Mouse (Mus musculus) MEL (cell line): ENCODE measurements around the gene Lin37. TPM values are rescaled to one million over a fixed set of nuclear protein-coding genes. Genes with fewer than 3 reads are reported as not detected.

Experiments
- DNase-seq: peaks from one replicate; pipeline ENCODE4 v3.0.0; 2011; ENCODE audit warnings: low read depth, low spot score
- H3K27ac ChIP-seq: 2 replicates; pipeline ENCODE4 v1.5.1; 2012; ENCODE audit warnings: low read depth, mild to moderate bottlenecking, control low read depth, low read length, moderate library complexity; ENCODE audit not compliant: control insufficient read depth
- H3K27me3 ChIP-seq, 2 experiments: fragments of 150-350 bp in 1 of 2; sonication (generic) in 1 of 2; 2 replicates each; pipeline ENCODE4 v1.6.1; 2012; ENCODE audit warnings: low read length in 2 of 2, mild to moderate bottlenecking in 2 of 2, improper control_type of control experiment in 1 of 2, moderate library complexity in 1 of 2; ENCODE audit not compliant: insufficient read depth in 2 of 2, control insufficient read depth in 1 of 2
- H3K36me3 ChIP-seq, 2 experiments: 2 replicates each; pipeline ENCODE4 v1.6.1; 2012 to 2014; ENCODE audit warnings: low read length in 2 of 2, improper control_type of control experiment in 1 of 2, inconsistent platforms in 1 of 2, mild to moderate bottlenecking in 1 of 2; ENCODE audit not compliant: insufficient read depth in 2 of 2, control insufficient read depth in 1 of 2
- H3K4me1 ChIP-seq, 2 experiments: fragments of 150-350 bp in 1 of 2; sonication (generic) in 1 of 2; 2 replicates each; pipeline ENCODE4 v1.6.1; 2012; ENCODE audit warnings: low read length in 2 of 2, improper control_type of control experiment in 1 of 2, mild to moderate bottlenecking in 1 of 2; ENCODE audit not compliant: insufficient read depth in 2 of 2, control insufficient read depth in 1 of 2
- H3K4me3 ChIP-seq, 2 experiments: fragments of 150-350 bp in 1 of 2; sonication (generic) in 1 of 2; 2 replicates each; pipeline ENCODE4 v1.5.1; 2012; ENCODE audit warnings: low read depth in 2 of 2, low read length in 2 of 2, mild to moderate bottlenecking in 2 of 2, moderate library complexity in 2 of 2, control low read depth in 1 of 2, improper control_type of control experiment in 1 of 2; ENCODE audit not compliant: control insufficient read depth in 1 of 2, insufficient read depth in 1 of 2
- H3K79me2 ChIP-seq: 2 replicates; pipeline ENCODE4 v1.6.1; 2012; ENCODE audit warnings: mild to moderate bottlenecking, low read length, moderate library complexity; ENCODE audit not compliant: control insufficient read depth, poor library complexity, insufficient read depth
- H3K9ac ChIP-seq: 2 replicates; pipeline ENCODE4 v1.6.1; 2012; ENCODE audit warnings: low read depth, mild to moderate bottlenecking, control low read depth, low read length, moderate library complexity; ENCODE audit not compliant: control insufficient read depth, poor library complexity, severe bottlenecking
- H3K9me3 ChIP-seq: fragments of 150-350 bp; sonication (generic); replicated peaks from 2 replicates; pipeline ENCODE4 v1.6.1; 2012; ENCODE audit warnings: mild to moderate bottlenecking, low read length, improper control_type of control experiment, moderate library complexity; ENCODE audit not compliant: insufficient read depth
- EP300 ChIP-seq, 2 experiments: IDR thresholded peaks; 2 replicates each; pipeline ENCODE4 v1.6.1; 2011; ENCODE audit warnings: improper control_type of control experiment in 2 of 2, low read length in 2 of 2, low read depth in 1 of 2, mild to moderate bottlenecking in 1 of 2
- MAZ ChIP-seq: IDR thresholded peaks from 2 replicates; pipeline ENCODE4 v1.6.1; 2012; ENCODE audit warnings: low read depth, mild to moderate bottlenecking, inconsistent platforms, low read length, improper control_type of control experiment
- MXI1 ChIP-seq: IDR thresholded peaks from 2 replicates; pipeline ENCODE4 v1.6.1; 2011; ENCODE audit warnings: mild to moderate bottlenecking, low read depth, low read length, improper control_type of control experiment
- MYC ChIP-seq: IDR thresholded peaks from 2 replicates; pipeline ENCODE4 v1.6.1; 2011; ENCODE audit warnings: low read depth, mild to moderate bottlenecking, low read length, improper control_type of control experiment, moderate library complexity
- NELFE ChIP-seq: IDR thresholded peaks from 2 replicates; pipeline ENCODE4 v1.6.1; 2011; ENCODE audit warnings: low read depth, low read length, improper control_type of control experiment
- NRF1 ChIP-seq: IDR thresholded peaks from 2 replicates; pipeline ENCODE4 v1.6.1; 2014; ENCODE audit warnings: low read depth, mild to moderate bottlenecking, inconsistent platforms, low read length, improper control_type of control experiment, moderate library complexity; ENCODE audit not compliant: poor library complexity, insufficient read depth, severe bottlenecking
- POLR2AphosphoS2 ChIP-seq: IDR thresholded peaks from 2 replicates; pipeline ENCODE4 v1.6.1; 2011; ENCODE audit warnings: low read length, improper control_type of control experiment
- RAD21 ChIP-seq: IDR thresholded peaks from 2 replicates; pipeline ENCODE4 v1.6.1; 2011; ENCODE audit warnings: mild to moderate bottlenecking, low read depth, low read length, improper control_type of control experiment
- RCOR1 ChIP-seq: IDR thresholded peaks from 2 replicates; pipeline ENCODE4 v1.6.1; 2012; ENCODE audit warnings: low read depth, mild to moderate bottlenecking, inconsistent platforms, low read length, improper control_type of control experiment
- SMC3 ChIP-seq: IDR thresholded peaks from 2 replicates; pipeline ENCODE4 v1.6.1; 2011; ENCODE audit warnings: low read depth, low read length, improper control_type of control experiment
- TCF12 ChIP-seq: IDR thresholded peaks from 2 replicates; pipeline ENCODE4 v1.6.1; 2014; ENCODE audit warnings: low read depth, mild to moderate bottlenecking, inconsistent platforms, low read length, improper control_type of control experiment, moderate library complexity
- UBTF ChIP-seq: IDR thresholded peaks from 2 replicates; pipeline ENCODE4 v1.6.1; 2012; ENCODE audit warnings: low read depth, mild to moderate bottlenecking, inconsistent platforms, low read length, improper control_type of control experiment, moderate library complexity, borderline replicate concordance; ENCODE audit not compliant: insufficient read depth
- USF1 ChIP-seq: IDR thresholded peaks from 2 replicates; pipeline ENCODE4 v1.6.1; 2014; ENCODE audit warnings: low read depth, mild to moderate bottlenecking, inconsistent platforms, low read length, improper control_type of control experiment, moderate library complexity
- ZMIZ1 ChIP-seq: IDR thresholded peaks from 2 replicates; pipeline ENCODE4 v1.6.1; 2012; ENCODE audit warnings: low read depth, mild to moderate bottlenecking, inconsistent platforms, low read length, improper control_type of control experiment, moderate library complexity
- polyA plus RNA-seq, 2 experiments: library from polyadenylated mRNA; stranded (reverse) in 1 of 2; unstranded in 1 of 2; fragments of >175 nt in 1 of 2; fragments of >200 nt in 1 of 2; gene quantifications; 2 replicates each; pipeline versions ENCODE4 v1.2.1 to v1.2.4; 2012; ENCODE audit warnings: low replicate concordance in 2 of 2, low read depth in 1 of 2; ENCODE audit not compliant: insufficient read length in 2 of 2, insufficient read depth in 1 of 2, missing spikeins in 1 of 2
- total RNA-seq: library from RNA; depleted of rRNA; stranded (reverse); fragments of 300-350 nt; gene quantifications from 2 replicates; pipeline ENCODE4 v1.2.3, GENCODE M21; 2012

Gene Lin37
- total and polyA plus RNA-seq, 3 experiments, result 10.9 to 49.8 TPM; not detected in 1

GRCm38 (mm10) chr7:30599933-30600353 lies 40.3 kb upstream of the Lin37 start (continued):
- TF ChIP-seq EP300 (IDR thresholded peaks at IDR 0.05; ENCODE audit: low read depth in 1 of 2, low read length in 2 of 2) (no peak), POLR2AphosphoS2 (peak; percentile 82), NELFE (peak; percentile 77)

GRCm38 (mm10) chr7:30598786-30599185 lies 39.1 kb upstream of the Lin37 start, which contains the start of gene Zbtb32:
Gene Zbtb32, minus strand, starts transcription at chr7:30598909.
- peak within 1 kb of the TSS; percentile 82 for H3K27ac ChIP-seq
- no peaks in the 10 kb centered on the region for H3K27me3 ChIP-seq
- peak within 1 kb of the TSS; percentile 50 to 51 for H3K4me3 ChIP-seq
- TF ChIP-seq SMC3 (no peak), USF1 (no peak), RCOR1 (no peak), MXI1 (no peak)
- H3K9ac ChIP-seq, result peak within 1 kb of the TSS; percentile 79
- H3K36me3 ChIP-seq, result peaks cover 0 to 6% of the 10 kb centered on the region in 2 experiments; a peak in 2 of 4 replicates
- peak; percentile 39 for DNase-seq
- H3K79me2 ChIP-seq, result no peaks in the 10 kb centered on the region; the same call in 1 of the 2 replicates
- no peaks in the 10 kb centered on the region for H3K9me3 ChIP-seq
- peaks cover 2 to 13% of the 10 kb centered on the region in 2 experiments; a peak in 3 of 4 replicates for H3K4me1 ChIP-seq

- no peak for DNase-seq
- H3K4me3 ChIP-seq, result no peak overlapping the region
- no peaks in the 10 kb centered on the region for H3K9me3 ChIP-seq
- no peak overlapping the region for H3K9ac ChIP-seq
- TF ChIP-seq USF1, result no peak
- TF ChIP-seq, all 39 proteins: peak for 0
- Histone ChIP-seq H3K79me2 (no peaks in the 10 kb centered on the region; the same call in 1 of the 2 replicates), H3K27ac (no peak overlapping the region), H3K36me3 (peaks cover 0 to 11% of the 10 kb centered on the region in 2 experiments; a peak in 2 of 4 replicates), H3K4me1 (peaks cover 7 to 29% of the 10 kb centered on the region in 2 experiments; a peak in 3 of 4 replicates), H3K27me3 (no peaks in the 10 kb centered on the region)
These were observed 37.2 kb upstream of the Lin37 start for GRCm38 (mm10) chr7:30596811-30597210.

- TF ChIP-seq MYC (no peak), RAD21 (no peak), UBTF (no peak), ZMIZ1 (no peak), TCF12 (no peak), USF1 (no peak), MAZ (no peak), SMC3 (no peak), NRF1 (no peak)
- H3K79me2 ChIP-seq, result peaks cover 1% of the 10 kb centered on the region
- peaks cover 0 to 13% of the 10 kb centered on the region in 2 experiments; a peak in 2 of 4 replicates for H3K36me3 ChIP-seq
- peaks cover 7 to 35% of the 10 kb centered on the region in 2 experiments; a peak in 3 of 4 replicates for H3K4me1 ChIP-seq
- no peaks in the 10 kb centered on the region for H3K27me3 ChIP-seq
- DNase-seq, result no peak
- no peak overlapping the region for H3K9ac ChIP-seq
- no peak overlapping the region for H3K4me3 ChIP-seq
- no peak overlapping the region for H3K27ac ChIP-seq
- H3K9me3 ChIP-seq, result no peaks in the 10 kb centered on the region
These were observed 36.5 kb upstream of the Lin37 start for GRCm38 (mm10) chr7:30596093-30596492.
